9 mouse cellular contexts compared by ENCODE assay signal in the genomic region with DNA sequence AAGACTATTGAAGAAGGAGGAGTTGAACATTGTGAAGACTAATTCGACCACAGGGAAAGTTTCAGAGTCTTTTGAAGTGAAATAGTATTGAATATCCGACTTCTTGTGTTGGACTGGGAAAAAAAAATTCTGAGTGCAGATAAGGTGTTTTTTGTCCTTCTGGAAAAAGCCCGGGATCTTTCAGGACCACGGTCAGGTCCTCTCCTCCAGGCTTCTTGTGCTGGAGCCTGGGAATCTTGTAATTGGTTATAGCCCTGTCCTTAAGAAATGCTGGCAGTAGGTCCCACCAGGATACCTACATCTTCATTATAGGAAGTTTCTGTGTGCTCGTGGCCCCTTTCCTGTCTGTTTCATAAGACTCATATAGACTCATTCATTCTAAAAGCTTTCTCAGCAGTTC. TPM values are rescaled to one million over a fixed set of nuclear protein-coding genes. Genes with fewer than 3 reads are reported as not detected.
A peak's percentile ranks its signal among the peaks of the same experiment; 100 is the strongest.
DNase-seq lines count a peak whose midpoint lies in the region; ATAC-seq and TF ChIP-seq lines count a peak whose summit lies in the region.
"Had no signal": no experiment of that assay in that cellular context is flagged by ENCODE, and none has a peak within 500 bp of the region (broad histone marks: within the 10 kb centered on the region; RNA-seq: fewer than 3 reads in every experiment).

No protein-coding gene starts in this region.

- peaks cover 47% of the 10 kb centered on the region for H3K27me3 ChIP-seq in embryonic facial prominence, embryonic 13.5 days
- H3K27me3 ChIP-seq in hindbrain, postnatal 0 days (ENCODE audit: insufficient read depth, low read length) = no peaks in the 10 kb centered on the region
- peaks cover 17% of the 10 kb centered on the region for H3K27me3 ChIP-seq in neural tube, embryonic 12.5 days (replicated peaks)

- H3K27ac ChIP-seq in embryonic facial prominence, embryonic 13.5 days = no peak overlapping the region
- no peak overlapping the region for H3K27ac ChIP-seq in hindbrain, postnatal 0 days
- H3K27ac ChIP-seq in neural tube, embryonic 12.5 days = no peak overlapping the region
- H3K27ac ChIP-seq in left cerebral cortex, adult 2 months = no peak overlapping the region

- 0 out of 2 replicates have a peak overlapping the region, but pooled peaks have one; percentile 29 for H3K4me3 ChIP-seq in embryonic facial prominence, embryonic 13.5 days
- peak overlapping the region; percentile 69 for H3K4me3 ChIP-seq in hindbrain, postnatal 0 days (ENCODE audit: low read length)
- H3K4me3 ChIP-seq in neural tube, embryonic 12.5 days = peak overlapping the region; percentile 54
- no peak overlapping the region for H3K4me3 ChIP-seq in left cerebral cortex, adult 2 months

- no peaks in the 10 kb centered on the region for H3K36me3 ChIP-seq in embryonic facial prominence, embryonic 13.5 days
- no peaks in the 10 kb centered on the region for H3K36me3 ChIP-seq in hindbrain, postnatal 0 days (ENCODE audit: insufficient read depth, low read length)
- no peaks in the 10 kb centered on the region for H3K36me3 ChIP-seq in neural tube, embryonic 12.5 days

- H3K4me1 ChIP-seq in embryonic facial prominence, embryonic 13.5 days = peaks cover 15% of the 10 kb centered on the region
- no peaks in the 10 kb centered on the region; the same call in 1 of the 2 replicates for H3K4me1 ChIP-seq in hindbrain, postnatal 0 days (ENCODE audit: insufficient read depth, low read length)
- H3K4me1 ChIP-seq in neural tube, embryonic 12.5 days = no peaks in the 10 kb centered on the region; the same call in 1 of the 2 replicates

- H3K9ac ChIP-seq in embryonic facial prominence, embryonic 13.5 days = no peak overlapping the region
- H3K9ac ChIP-seq in hindbrain, postnatal 0 days (replicated peaks; ENCODE audit: low read length) = no peak overlapping the region
- no peak overlapping the region for H3K9ac ChIP-seq in neural tube, embryonic 12.5 days

- H3K9me3 ChIP-seq in embryonic facial prominence, embryonic 13.5 days = no peaks in the 10 kb centered on the region
- H3K9me3 ChIP-seq in hindbrain, postnatal 0 days (ENCODE audit: low read length) = no peaks in the 10 kb centered on the region
- no peaks in the 10 kb centered on the region for H3K9me3 ChIP-seq in neural tube, embryonic 12.5 days

- intact Hi-C loops in left cerebral cortex, adult 2 months (cut with DNase I) = no loop called here

- no peak for ATAC-seq in embryonic facial prominence, embryonic 13.5 days (ENCODE audit: insufficient number of reproducible peaks, insufficient read depth, low FRiP score, low TSS enrichment, low read depth)
- ATAC-seq in hindbrain, postnatal 0 days = no peak
- ATAC-seq in neural tube, embryonic 12.5 days (ENCODE audit: low FRiP score, low read depth) = no peak

- H3K4me2 ChIP-seq in embryonic facial prominence, embryonic 13.5 days = no peak overlapping the region
- peak overlapping the region; percentile 96 for H3K4me2 ChIP-seq in hindbrain, postnatal 0 days (ENCODE audit: low read depth, low read length)
- peak overlapping the region; percentile 89 for H3K4me2 ChIP-seq in neural tube, embryonic 12.5 days (replicated peaks)

- peak; percentile 20 for DNase-seq in adrenal gland, postnatal 10 days
- no peak for DNase-seq in adrenal gland, adult 8-10 months
- DNase-seq in hindbrain, postnatal 0 days (ENCODE audit: low spot score) = no peak
- DNase-seq in gastrocnemius, postnatal 4 days (ENCODE audit: low spot score in 2 of 2) = no peak
- no peak for DNase-seq in right cerebral cortex, postnatal 10 days (ENCODE audit: low spot score in 2 of 2)
- DNase-seq in left cerebral cortex, adult 2 months (ENCODE audit: extremely low spot score in 1 of 2, low spot score in 2 of 2) = no peak
- DNase-seq: gastrocnemius, postnatal 10 days had no signal

- WGBS in embryonic facial prominence, embryonic 13.5 days = 2% methylated on average over 5 of the region's 5 CpGs
- 5% methylated on average over 5 of the region's 5 CpGs for WGBS in hindbrain, postnatal 0 days
- 6% methylated on average over 5 of the region's 5 CpGs for WGBS in neural tube, embryonic 12.5 days

- no peak for TF ChIP-seq CTCF in hindbrain, postnatal 0 days (IDR thresholded peaks at IDR 0.05; ENCODE audit: low read depth)
- no peak for TF ChIP-seq CTCF in left cerebral cortex, adult 2 months (IDR thresholded peaks at IDR 0.05)

RNA-seq across cellular contexts. Expression of a gene that starts 0.9 kb away (rescaled TPM):
- total RNA-seq in adrenal gland, postnatal 10 days (2021) = under 1 TPM; 0.27 to 0.61 TPM
- total RNA-seq in adrenal gland, adult 8-10 months (2022) = under 1 TPM in 1 of 4 experiments, not detected in 3; 0.13 TPM
- polyA plus RNA-seq in embryonic facial prominence, embryonic 13.5 days (2015; fragmentation: Nextera tagmentation; extraction: Ambion mirVana) = 0.52 and 0.67 TPM in 2 replicates
- total RNA-seq in hindbrain, postnatal 0 days (2014; rRNA removed) = 3.5 and 6.1 TPM in 2 replicates
- 2.6 and 2.8 TPM in 2 replicates for polyA plus RNA-seq in hindbrain, postnatal 0 days (2015; fragmentation: Nextera tagmentation; extraction: Ambion mirVana)
- 3.8 and 4.5 TPM in 2 replicates for polyA plus RNA-seq in neural tube, embryonic 12.5 days (2016; fragmentation: Nextera tagmentation; extraction: Ambion mirVana)
- total RNA-seq in gastrocnemius, postnatal 4 days (2021) = under 1 TPM; 0.26 to 0.29 TPM
- total RNA-seq in left cerebral cortex, adult 2 months (2021) = under 1 TPM; 0.59 to 0.87 TPM
